Mouse (Mus musculus): ENCODE measurements at regions not wholly inside any gene's neighbourhood (a gene's known extent, or its start where the extent isn't known, plus 50 kb on each side); places are given as distances from the start of the nearest gene placed in this dataset.

GRCm38 (mm10) chr12:12708954-12709523 lies 232.7 kb downstream of the Mycn start:
- in situ Hi-C loops (cut with MboI, MseI), result no loop called here

DNA sequence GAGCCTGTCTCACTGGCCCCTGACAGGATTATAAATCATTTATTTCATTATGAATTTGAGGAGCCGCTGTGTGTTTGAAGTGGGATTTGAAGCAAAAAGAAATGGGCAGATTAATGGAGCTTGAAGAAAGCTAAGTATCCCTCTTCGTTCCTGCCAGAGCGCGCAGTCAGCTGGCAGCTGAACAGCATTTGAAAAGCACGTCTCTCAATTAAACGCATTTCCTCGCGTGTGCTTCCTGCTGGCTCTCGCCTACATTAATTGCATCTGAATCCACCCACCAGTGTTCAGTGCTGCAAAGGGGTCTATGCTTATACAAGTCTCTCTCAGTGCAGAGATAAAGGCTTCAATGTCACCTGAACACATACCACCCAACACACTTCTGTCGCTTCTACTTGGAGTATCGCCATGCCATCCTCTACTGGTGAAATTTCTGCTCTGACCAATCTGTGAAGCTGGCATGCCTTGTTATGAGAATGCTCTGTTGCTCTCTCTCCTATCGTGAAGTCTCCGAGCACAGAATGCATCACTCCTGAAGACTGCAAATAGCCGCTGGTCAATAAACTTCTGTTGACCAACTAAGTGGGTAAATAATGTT lies 235.3 kb downstream of the Mycn start:
- in situ Hi-C loops (cut with MboI, MseI), result no loop called here

DNA sequence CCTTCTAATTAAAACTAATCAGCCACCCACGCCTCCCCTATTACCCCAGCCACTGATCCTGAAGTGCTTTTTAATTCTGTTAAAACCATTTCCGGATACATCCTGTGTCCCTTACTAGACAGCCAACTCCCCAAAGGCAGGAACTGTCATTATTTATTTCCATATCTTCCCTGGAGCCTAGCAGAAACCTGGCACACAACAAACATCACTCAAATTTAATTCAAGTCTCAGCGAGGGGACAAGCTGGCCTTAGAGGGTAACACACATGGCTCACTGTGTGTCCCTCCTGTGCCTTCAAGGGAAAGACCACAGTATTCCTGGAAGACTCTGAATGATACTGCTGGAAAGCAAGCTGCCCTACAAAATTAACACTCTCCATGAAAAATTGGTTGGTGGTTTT lies 240.0 kb downstream of the Mycn start:
- in situ Hi-C loops (cut with MboI, MseI), result no loop called here

DNA sequence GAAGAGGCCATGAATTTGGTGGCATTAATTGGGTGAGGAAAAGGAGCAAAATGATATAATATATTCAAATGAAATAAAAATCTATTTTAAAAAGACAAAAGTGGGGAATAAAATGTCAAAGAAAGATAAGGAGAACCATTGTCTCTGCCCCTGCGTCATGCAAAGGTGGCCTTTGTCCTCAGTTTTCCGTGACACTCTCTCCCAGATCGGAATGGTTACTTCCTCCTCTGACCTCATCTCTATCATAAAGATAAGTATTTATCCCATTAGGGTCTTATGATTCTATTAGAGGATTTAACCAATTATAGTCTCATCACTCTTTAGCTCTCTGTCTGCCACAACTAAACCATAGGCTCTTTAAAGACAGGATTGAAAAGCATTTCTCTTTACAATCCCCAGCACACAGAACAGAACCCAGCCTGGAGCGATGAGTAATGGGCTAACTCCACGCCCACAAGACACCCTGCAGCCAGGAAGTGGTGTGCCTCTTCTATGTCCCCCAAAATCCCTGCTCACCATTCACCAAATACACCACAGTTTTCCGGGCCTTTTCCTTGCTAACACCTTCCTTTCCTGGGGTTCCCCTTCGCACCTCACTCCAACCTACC lies 240.6 kb downstream of the Mycn start:
- in situ Hi-C loops (cut with MboI, MseI), result no loop called here

DNA sequence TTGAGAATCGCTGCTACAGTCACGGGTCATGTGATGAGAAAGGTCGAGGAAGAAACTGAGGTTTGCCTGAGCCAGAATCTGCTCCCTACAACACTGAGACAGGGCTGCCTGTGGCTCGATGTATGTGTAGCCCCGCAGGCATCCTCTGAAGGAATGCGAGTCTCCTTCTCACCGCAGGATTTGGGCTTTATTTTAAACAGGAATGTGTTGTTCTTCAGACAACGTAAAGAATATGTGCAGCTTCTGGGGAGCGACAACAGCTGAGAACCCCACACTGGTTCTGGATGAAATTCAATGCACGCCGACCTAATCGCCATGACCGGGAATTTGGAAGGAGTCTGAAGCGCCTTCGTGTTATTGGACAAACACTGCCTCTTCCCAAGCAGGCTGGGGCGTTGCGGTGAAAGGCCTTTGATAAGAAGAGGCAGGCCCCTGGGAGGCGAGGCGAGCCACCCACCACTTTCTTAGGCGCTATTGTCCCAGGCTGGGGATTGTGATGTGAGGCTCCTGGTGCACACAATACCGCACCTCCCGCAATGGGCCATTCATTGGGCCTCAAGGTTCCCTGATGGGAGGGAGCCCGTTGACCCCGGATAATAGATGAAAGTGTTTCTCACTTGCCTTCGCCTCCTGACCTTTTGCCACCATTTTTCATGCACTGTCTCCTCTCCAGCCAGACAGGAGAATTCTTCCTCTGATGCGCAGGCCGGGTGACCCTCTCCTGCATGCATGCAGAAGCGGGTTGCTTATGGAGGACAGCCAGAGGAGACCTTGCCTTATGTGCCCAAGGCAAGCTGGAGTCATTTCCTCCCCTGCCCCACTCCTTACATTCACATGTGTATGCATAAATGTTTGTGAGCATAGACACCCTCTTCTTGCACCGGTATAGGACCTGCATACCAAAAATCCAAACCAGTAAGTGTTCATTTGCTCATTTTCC lies 247.6 kb downstream of the Mycn start:
- in situ Hi-C loops (cut with MboI, MseI), result no loop called here

GRCm38 (mm10) chr12:12687376-12687775 lies 254.3 kb downstream of the Mycn start:
- in situ Hi-C loops (cut with MboI, MseI), result no loop called here

GRCm38 (mm10) chr12:12685217-12685522 lies 256.5 kb downstream of the Mycn start:
- in situ Hi-C loops (cut with MboI, MseI), result no loop called here

DNA sequence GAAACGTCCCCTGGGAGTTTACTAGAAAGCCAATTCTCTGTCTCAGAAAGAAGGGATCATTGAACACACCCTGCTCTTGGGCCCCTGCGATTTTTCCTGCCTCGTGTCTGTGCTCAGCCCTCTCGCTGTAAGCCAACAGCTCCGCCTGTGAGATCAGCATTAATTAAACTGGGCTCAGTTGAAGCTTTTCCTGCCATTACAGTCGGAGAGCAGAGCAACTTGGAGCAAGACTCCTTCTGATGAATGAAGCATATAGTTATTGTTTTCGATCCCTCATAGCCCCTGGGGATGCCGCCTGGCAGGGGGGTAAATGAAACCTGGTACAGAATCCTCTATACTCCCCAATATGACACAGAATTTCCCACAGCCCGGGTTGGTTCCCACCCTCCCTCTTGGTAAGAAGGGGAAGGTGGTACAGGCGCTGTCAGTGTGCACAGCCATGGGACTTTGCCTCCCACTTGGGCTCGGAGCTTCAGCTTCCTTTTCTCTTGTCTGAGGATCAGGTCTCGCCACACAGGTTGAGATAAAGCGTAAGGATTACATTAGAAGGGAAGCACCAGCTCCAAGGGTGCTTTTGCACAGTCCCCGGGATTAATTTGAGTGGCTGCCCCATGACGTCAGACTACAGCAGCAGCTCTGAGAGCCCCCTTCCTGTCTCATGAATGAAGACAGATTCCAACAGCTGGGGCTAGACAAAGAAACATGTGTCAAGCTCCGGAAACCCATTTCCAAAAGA lies 257.1 kb downstream of the Mycn start:
- in situ Hi-C loops (cut with MboI, MseI), result no loop called here

GRCm38 (mm10) chr12:12683733-12684470 lies 257.8 kb downstream of the Mycn start:
- in situ Hi-C loops (cut with MboI, MseI), result no loop called here

DNA sequence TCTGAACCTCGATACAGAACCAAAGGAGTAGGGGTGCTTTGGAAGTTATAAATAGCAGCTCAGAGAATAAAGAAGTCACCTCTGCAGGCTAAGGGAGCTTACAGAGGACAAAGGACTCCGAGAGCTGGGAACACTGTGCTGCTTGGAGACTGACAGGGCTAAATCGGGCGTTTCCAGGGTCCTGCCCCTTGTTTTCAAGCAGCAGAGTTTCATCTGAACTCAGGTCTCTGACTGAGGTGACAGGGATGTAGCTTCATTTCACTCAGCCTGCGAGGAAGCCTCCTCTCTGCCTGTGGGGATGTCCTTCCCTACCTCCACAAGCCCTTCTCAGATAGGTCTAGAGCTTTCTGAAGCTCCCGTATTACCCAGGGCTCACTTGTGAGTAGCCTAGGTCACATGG lies 260.6 kb downstream of the Mycn start:
- in situ Hi-C loops (cut with MboI, MseI), result no loop called here

GRCm38 (mm10) chr12:12680371-12680921 lies 261.3 kb downstream of the Mycn start:
- in situ Hi-C loops (cut with MboI, MseI), result no loop called here

- in situ Hi-C loops (cut with MboI, MseI), result no loop called here
Measured at GRCm38 (mm10) chr12:12676676-12677075, 265.0 kb downstream of the Mycn start.

- in situ Hi-C loops (cut with MboI, MseI), result no loop called here
Measured at GRCm38 (mm10) chr12:12669931-12670330, 271.8 kb downstream of the Mycn start.

DNA sequence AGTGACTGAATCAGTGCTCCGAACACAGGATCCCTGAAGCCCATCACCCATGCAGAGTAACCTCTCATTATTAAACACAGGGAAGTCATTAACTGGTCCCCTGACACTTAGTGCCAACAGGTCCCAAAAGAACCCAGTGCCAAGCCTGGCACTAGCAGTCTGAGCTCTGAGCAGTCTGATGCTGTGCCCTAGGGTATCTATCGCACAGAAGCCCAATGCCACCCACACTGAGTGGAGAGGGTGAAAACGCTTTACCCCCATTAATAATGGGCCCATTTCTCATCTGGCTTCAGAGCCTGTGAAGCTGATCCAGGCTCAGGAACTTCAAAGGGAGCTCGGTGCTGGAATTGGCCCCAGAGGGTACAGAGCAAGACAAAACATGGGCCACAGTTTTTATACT lies 272.8 kb downstream of the Mycn start:
- in situ Hi-C loops (cut with MboI, MseI), result no loop called here

GRCm38 (mm10) chr12:12655611-12656010 lies 286.1 kb downstream of the Mycn start:
- in situ Hi-C loops (cut with MboI, MseI), result no loop called here

- in situ Hi-C loops (cut with MboI, MseI), result no loop called here
Measured at GRCm38 (mm10) chr12:12655184-12655583, 286.5 kb downstream of the Mycn start.

DNA sequence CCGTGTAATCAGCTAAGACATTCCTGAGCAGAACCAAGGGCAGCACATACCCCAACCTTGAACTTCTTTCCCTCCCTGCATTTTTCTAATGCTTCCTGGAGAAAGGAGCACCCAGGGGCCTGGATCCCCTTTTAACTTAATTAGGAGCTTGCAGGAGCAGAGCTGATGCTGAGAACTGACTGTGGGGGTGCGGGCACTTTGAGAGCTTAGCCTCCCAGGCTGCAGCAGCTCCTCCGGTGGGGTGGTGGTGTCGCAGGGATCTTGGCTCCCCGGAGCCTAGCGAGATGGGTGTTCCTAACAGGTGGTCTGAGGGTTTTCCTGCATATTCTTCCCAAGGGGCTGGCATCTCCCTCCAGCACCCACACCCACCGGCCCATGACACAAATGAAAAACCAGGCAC lies 289.4 kb downstream of the Mycn start:
- in situ Hi-C loops (cut with MboI, MseI), result no loop called here

- in situ Hi-C loops (cut with MboI, MseI), result no loop called here
Measured at GRCm38 (mm10) chr12:12650309-12650708, 291.4 kb downstream of the Mycn start.

DNA sequence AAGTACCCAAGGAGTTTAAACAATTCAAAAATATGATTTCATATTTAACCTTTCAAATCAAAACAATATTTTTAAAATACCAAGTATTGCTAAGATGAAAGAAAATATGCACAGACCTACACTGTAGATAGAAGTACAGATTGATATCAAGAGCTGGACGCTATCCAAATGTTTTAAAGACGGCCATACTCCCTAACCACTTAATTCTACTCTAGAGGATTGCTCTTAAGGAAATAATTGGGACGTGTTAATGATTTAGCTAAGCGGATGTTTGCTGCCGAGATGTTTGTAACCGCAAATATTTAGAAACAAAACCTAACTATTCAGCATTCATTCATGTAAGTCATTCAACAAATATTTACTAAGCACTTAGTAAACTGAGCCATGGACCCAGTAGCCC lies 294.2 kb downstream of the Mycn start:
- in situ Hi-C loops (cut with MboI, MseI), result no loop called here

DNA sequence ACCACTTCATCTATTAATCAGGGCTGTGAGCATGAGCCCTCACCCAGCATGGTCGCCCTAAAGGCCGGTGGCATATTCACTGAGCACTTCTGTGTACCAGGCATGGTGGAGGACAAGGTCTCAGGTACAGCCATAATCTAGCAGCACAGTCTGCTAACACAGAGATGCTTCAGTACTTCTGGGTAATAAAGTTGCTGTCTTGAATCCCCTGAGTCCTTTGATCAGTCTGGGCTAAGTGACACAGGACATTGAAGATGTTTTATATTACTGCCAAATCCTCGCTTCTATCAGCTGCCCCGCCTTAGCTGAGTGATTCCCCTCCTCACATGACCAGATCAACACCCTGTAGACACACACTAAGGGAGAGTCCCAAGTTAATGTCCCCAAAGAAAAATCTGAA lies 296.5 kb downstream of the Mycn start:
- in situ Hi-C loops (cut with MboI, MseI), result no loop called here

Measured in T-helper 2 cell (primary cell).